Mouse (Mus musculus): Measurements from ENCODE around the gene Zfp354b.

GRCm38 (mm10) chr11:50897359-50897758, 34.1 kb downstream of the Zfp354b start:
- no peak for TF ChIP-seq CTCF (conservative IDR thresholded peaks at IDR 0.05; ENCODE audit: insufficient read depth, insufficient read length, low read depth, low read length)
- no peak for TF ChIP-seq POLR2A (IDR thresholded peaks at IDR 0.05; ENCODE audit: low read depth, low read length)
